Mouse (Mus musculus) urinary bladder, postnatal 10 days (tissue): ENCODE results near the gene 6030458C11Rik.

ENCODE experiments used
- DNase-seq: peaks from one replicate; pipeline ENCODE4 v3.0.0; 2022; ENCODE audit warnings: low spot score

Gene 6030458C11Rik

DNA sequence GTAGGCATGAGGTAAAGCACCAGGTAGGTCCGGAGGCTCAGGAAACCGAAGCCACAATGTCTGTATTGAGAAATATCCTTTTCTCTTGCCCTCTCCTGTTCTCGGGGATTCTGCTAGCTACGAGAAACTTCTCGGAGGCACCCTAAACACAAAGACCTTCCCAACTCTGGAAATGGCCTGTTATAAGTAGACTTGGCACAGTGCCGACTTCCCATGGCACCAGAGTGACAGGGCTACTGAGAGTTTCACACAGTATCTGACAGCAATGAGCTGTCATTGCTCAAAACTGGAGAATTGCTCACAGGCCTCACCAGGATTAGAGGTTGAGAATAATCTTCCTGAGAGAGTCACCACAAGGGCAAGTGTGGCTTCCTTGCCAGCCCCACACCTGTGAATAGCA lies 63.7 kb downstream of the 6030458C11Rik start:
- no peak for DNase-seq

DNA sequence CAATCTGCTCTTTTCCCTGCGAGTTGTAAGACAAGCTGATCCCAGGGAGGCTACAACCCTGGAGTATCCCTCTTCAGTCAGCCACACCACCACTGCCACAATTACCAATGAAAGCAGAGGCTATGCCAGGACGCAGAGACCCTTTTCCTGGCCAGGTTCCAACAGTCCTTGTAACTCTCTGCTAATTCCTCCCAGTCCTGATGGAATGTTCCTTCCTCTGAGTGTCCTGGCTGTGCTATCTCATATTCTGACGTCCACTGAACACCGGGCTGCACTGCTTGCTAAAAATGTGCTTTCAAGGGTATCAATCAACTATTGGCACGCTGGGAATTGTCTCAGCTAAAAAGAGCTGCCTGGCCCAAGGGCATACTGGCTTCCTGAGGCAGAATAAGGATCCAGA lies 66.0 kb downstream of the 6030458C11Rik start:
- DNase-seq, result no peak
